Mouse (Mus musculus): ENCODE data around the gene Sp6.
A peak's percentile ranks its signal among the peaks of the same experiment; 100 is the strongest.

Gene Sp6

GRCm38 (mm10) chr11:96982355-96982754 lies 30.8 kb upstream of the Sp6 start:
- peak; percentile 81 to 82 for DNase-seq

DNA sequence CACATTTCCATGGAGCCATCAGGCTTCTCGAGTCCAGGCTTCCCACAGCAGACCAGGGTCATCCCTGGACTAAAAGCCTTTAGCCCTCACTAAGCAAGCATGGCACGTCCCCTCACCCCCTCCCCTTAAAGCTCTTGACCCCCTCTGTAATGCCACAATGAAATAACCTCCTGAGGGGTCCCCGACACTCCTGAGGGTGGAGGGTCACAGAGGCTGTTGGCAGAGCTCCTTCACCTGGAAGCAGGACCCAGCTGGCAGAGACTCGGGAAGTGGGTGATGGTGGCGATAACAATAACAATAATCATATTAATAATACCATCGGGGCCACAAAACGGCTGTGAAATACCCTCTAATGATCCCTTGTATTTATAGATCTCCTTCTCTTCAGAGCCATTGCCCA lies 30.3 kb upstream of the Sp6 start, which contains the start of gene Sp2:
Sp2 (minus strand) TSS at position 101 of the 400 bp plus-strand sequence.
- no peak for DNase-seq

DNA sequence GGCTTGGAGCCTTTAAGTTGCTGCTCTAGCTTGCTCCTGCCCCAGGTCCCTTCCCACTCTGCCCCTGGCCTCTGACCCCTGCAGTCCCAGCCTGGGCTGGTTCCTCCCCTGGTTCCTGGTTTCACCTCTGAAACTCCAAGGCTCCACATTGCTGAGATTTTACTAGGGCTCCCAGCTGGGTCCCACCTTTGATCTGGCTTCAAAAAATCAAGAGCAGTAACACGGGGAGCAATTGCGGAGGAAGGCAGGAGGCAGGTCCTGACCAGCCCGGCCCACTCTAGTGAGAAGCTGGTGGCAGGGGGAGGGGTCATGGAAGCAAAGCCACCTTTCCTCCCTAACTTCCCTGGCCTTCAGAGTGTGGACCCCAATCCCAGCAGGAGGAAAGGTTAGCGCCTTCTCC lies 28.3 kb upstream of the Sp6 start:
- DNase-seq: no peak

DNA sequence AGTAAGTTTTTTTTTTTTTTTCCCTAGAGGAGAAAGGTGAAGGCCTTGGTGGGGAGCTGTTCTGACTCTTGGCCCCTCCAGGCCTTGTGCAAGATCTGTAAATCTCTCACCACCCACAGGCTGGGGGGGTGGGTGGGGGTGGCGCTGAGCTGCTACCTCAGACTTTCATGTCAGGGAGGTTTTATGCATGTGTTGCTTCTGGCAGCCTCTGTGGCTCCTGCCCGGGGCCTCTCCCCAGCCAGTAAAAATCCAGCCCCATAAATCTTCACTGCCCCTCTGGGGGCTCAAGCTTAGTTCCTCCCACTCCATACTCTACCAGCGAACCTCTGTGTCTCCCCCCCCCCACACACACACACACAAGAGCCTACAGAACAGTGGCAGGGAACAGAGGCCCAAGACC lies 26.7 kb upstream of the Sp6 start:
- no peak for DNase-seq

- DNase-seq: no peak
Observed at GRCm38 (mm10) chr11:96987873-96988655, 25.1 kb upstream of the Sp6 start.

GRCm38 (mm10) chr11:96991501-96991900 lies 21.7 kb upstream of the Sp6 start:
- DNase-seq: no peak

- no peak for DNase-seq
Observed at GRCm38 (mm10) chr11:96992722-96993311, 20.4 kb upstream of the Sp6 start.

GRCm38 (mm10) chr11:96995031-96995430 lies 18.2 kb upstream of the Sp6 start:
- no peak for DNase-seq

GRCm38 (mm10) chr11:96995836-96996772 lies 17.1 kb upstream of the Sp6 start:
- DNase-seq: no peak

- DNase-seq: no peak
Observed at GRCm38 (mm10) chr11:96996773-96997379, 16.3 kb upstream of the Sp6 start.

DNA sequence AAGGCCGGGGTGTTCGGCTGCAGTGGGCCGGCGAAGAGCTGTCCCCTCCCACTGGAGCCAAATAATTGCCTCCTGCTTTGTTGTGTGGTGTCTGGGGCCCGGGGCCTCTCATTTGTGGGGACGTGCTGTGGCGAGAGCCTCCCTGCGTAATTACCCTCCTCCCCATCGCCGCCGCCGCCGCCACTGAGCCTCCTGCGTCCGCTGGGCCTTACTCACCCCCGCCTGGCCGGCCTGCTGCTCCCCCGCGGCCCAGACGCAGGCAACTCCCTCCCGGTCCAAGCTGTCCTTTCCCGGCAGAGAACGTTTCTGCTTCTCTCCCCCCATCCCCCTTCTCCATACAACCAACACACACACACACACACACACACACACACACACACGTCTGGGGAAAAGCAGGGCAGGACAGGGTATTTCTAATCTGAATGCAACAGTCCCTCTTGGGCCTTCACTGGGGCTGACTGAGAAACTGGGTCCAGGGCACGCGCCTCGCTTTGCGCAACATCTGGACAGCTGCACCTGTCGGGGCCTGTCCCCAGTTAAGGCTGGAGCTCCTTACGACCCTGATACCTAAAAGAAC lies 15.7 kb upstream of the Sp6 start:
- DNase-seq: no peak

DNA sequence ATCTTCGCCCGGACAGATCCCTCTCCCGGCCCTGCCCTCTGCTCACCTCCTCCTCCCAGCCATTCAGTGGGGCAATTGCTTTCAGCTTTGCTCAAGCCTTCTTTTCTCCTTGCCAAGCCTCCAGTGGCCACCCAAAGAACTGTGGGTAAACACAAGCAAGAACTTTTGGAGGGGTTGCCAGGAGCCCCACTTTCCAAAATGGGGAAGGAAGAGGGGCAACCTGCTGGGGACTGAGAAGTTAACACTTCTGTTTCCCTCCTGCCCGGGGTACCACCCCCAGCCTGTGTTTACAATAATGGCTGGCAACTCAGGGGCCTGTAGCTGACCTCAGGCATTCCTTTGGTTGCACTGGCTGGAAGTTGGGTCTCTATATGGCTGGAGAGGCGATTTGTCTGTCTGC lies 10.0 kb upstream of the Sp6 start:
- no peak for DNase-seq

DNA sequence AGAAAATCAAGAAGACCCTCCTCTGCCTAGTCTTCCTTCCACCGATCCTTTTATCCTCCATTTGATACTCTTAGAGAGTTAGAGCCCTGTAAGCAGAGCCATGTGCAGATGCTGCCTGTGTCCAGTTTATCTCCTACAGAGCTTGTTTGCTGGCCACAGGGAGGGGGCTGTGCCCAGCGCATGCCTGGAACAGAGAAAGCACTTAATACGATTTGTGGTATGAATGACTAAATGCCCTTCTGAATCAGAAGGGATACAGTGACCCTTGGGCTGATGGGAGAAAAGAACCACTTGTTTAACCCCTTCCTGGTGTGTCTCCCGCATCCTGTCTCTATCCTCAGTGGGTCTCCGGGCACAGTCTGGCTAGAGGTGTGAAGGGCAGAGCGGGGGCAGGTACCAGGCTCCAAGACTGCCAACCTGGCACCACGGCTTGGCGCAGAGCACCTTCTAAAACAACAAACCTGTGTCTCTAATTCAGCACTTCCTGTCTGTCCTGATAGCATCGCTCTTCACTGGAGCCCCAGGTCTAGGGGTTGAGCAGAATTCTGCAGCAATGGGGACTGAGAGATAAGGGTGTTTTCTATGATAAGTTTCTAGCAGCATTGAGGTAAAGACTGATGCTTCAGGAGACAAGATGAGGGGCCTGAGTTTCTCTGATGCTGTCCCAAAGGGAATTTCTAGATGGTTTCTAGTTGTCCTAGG lies 6.0 kb upstream of the Sp6 start:
- DNase-seq: no peak

- DNase-seq: no peak
Observed at GRCm38 (mm10) chr11:97009198-97009790, 3.9 kb upstream of the Sp6 start.

GRCm38 (mm10) chr11:97017696-97018582 lies 4.7 kb downstream of the Sp6 start:
- DNase-seq: no peak

GRCm38 (mm10) chr11:97018583-97019344 lies 5.6 kb downstream of the Sp6 start:
- DNase-seq: no peak

DNA sequence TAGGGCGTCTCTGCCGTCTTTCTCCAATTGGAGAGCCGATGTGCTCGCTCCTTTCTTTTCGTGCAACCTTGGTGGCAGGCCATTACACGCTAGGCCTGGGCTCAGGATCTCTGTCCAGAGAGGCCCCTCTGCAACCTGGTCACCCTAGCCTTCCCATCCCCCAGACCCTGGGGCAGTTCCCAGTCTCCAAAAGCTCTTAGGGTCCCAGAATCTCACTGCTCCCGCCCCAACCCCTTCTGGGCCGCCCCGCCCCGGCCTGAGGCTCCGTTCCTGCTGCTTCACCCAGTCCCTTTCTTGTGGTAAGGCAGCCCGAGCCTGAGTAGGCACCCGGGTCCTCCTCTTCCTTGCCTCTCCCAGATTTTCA lies 6.1 kb downstream of the Sp6 start:
- no peak for DNase-seq

DNA sequence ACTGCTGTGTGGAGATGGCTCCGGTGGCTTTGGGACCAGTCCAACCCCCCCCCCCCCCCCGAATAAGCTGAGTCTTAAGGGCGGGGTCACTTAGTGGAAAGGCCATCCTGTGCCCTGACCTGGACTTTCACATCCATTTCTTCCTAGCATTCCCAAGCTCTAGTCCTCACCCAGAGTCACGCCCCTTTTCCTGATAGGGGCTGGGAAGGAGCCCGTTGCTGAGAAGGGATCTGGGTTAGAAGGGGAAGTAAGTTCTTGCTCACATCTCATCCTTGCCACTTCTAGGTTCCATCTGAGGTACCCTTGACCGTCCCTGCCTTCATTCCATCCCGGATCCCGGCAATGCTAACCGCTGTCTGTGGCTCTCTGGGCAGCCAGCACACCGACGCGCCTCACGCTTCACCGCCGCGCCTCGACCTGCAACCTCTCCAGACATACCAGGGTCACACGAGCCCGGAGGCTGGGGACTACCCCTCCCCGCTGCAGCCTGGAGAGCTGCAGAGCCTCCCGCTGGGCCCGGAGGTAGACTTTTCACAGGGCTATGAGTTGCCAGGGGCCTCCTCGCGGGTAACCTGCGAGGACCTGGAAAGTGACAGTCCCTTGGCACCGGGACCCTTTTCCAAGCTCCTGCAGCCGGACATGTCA lies 8.0 kb downstream of the Sp6 start:
- no peak for DNase-seq

DNA sequence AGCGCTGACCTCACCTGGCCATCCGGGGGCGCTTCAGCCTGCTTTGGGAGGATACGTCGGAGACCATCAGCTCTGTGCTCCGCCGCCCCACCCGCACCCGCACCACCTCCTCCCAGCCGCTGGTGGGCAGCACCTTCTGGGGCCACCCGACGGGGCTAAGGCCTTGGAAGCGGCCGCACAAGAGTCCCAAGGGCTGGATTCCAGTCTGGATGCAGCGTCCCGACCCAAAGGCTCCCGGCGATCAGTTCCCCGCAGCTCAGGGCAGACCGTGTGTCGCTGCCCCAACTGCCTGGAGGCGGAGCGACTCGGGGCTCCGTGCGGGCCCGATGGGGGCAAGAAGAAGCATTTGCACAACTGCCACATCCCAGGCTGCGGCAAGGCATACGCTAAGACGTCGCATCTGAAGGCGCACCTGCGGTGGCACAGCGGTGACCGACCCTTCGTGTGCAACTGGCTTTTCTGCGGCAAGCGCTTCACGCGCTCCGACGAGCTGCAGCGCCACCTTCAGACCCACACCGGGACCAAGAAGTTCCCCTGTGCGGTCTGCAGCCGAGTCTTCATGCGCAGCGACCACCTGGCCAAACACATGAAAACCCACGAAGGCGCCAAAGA lies 8.8 kb downstream of the Sp6 start:
- peak; percentile 70 to 80 for DNase-seq

All from lung, adult 18-20 months (tissue).